Mouse (Mus musculus): ENCODE measurements at regions not wholly inside any gene's neighbourhood (a gene's known extent, or its start where the extent isn't known, plus 50 kb on each side); places are given as distances from the start of the nearest gene placed in this dataset.

DNA sequence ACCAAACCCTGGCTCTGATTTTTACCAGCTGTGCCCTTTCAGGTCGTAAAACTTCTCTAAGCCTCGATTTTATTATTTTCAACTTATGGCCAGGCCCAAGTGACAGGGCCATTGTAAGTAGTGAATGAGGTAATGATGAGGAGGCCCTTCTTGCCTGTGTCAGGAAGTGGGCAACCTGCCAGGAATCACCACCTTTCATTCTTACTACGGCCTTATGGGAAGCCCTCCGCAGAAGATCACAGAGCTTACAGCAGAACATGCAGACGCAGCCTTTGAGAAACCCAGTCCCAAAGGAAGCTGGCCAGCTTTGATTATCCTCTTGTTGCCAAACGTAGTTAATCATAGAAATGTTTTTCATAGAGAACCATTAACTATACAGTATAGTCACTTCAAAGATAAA, 124.9 kb upstream of the Mpp6 start:
- no peak overlapping the region for H3K9ac ChIP-seq (replicated peaks; ENCODE audit: low read depth, low read length)
- H3K36me3 ChIP-seq (ENCODE audit: control insufficient read depth, insufficient read depth) = no peaks in the 10 kb centered on the region
- peaks cover 9% of the 10 kb centered on the region for H3K4me1 ChIP-seq (replicated peaks; ENCODE audit: control insufficient read depth, insufficient read depth, low read length)
- no peak overlapping the region for H3K4me3 ChIP-seq (replicated peaks; ENCODE audit: low read length)
- no peak for ATAC-seq
- H3K27ac ChIP-seq (ENCODE audit: low read length) = no peak overlapping the region
- H3K27me3 ChIP-seq (replicated peaks; ENCODE audit: control insufficient read depth, insufficient read depth, low read length) = no peaks in the 10 kb centered on the region
- H3K9me3 ChIP-seq (ENCODE audit: control insufficient read depth, low read length) = no peaks in the 10 kb centered on the region
- WGBS = 3% methylated on average over 6 of the region's 6 CpGs
- no peak overlapping the region for H3K4me2 ChIP-seq (ENCODE audit: low read length)

DNA sequence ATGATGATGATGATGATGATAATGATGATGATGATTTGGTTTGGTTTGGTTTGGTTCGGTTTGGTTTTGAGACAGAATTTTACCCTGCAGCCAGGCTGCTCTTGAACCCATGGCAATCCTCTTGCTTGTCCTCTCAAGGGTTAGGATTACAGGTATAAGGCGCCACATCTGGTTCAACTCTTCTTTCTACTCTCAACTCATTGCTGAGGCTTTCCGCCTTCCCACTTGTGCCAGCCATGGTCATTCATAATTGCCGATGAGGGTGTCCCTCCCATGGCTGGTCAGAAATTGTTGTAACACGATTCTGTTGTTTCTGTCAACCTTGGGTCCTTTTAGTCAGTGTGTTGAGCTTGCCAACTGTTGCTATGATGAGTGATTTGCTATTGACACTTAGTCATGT, 122.9 kb upstream of the Mpp6 start:
- Histone ChIP-seq H3K4me2 (ENCODE audit: low read length) (no peak overlapping the region), H3K36me3 (ENCODE audit: control insufficient read depth, insufficient read depth) (no peaks in the 10 kb centered on the region), H3K9me3 (ENCODE audit: control insufficient read depth, low read length) (no peaks in the 10 kb centered on the region), H3K4me3 (replicated peaks; ENCODE audit: low read length) (no peak overlapping the region), H3K27me3 (replicated peaks; ENCODE audit: control insufficient read depth, insufficient read depth, low read length) (no peaks in the 10 kb centered on the region), H3K27ac (ENCODE audit: low read length) (no peak overlapping the region), H3K9ac (replicated peaks; ENCODE audit: low read depth, low read length) (no peak overlapping the region), H3K4me1 (replicated peaks; ENCODE audit: control insufficient read depth, insufficient read depth, low read length) (peaks cover 9% of the 10 kb centered on the region)
- no peak for ATAC-seq
- 95% methylated on average over 5 of the region's 5 CpGs for WGBS

DNA sequence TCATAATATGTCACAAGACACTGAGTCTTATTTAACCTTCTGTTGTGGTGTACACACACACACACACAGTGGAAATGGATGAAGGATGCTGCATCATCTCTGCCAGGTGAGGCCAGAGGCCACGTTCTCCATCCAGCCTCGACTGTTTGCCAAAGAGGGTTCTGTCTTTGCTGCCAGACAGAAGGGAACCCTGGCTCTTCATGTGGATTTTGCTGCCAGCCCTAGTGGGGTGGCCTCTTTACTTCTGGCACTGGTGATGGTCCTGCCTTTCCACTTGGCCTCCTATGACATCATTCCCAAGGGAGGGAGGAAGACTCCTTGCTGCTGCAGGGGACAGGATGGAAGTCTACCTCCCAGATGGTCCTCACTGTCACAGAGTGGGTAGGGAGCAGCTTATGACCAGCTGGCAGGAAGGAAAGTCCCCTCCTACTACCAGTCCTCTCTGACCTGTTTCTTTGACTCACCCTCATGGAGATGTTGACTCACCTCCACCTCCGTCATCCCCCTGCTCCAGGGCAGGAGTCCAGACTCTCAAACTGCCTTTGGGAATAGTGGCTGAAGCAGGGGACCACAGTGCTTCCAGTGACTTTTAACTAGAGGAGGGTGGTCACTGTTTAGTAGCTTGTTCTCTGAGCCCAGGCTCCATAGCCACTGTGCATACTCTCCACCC, 122.4 kb upstream of the Mpp6 start:
- H3K4me2 ChIP-seq (ENCODE audit: low read length) = no peak overlapping the region
- 84% methylated on average over 3 of the region's 3 CpGs for WGBS
- no peaks in the 10 kb centered on the region for H3K27me3 ChIP-seq (replicated peaks; ENCODE audit: control insufficient read depth, insufficient read depth, low read length)
- no peak overlapping the region for H3K9ac ChIP-seq (replicated peaks; ENCODE audit: low read depth, low read length)
- H3K4me3 ChIP-seq (replicated peaks; ENCODE audit: low read length) = no peak overlapping the region
- H3K9me3 ChIP-seq (ENCODE audit: control insufficient read depth, low read length) = no peaks in the 10 kb centered on the region
- no peak for ATAC-seq
- H3K4me1 ChIP-seq (replicated peaks; ENCODE audit: control insufficient read depth, insufficient read depth, low read length) = peaks cover 9% of the 10 kb centered on the region
- no peaks in the 10 kb centered on the region for H3K36me3 ChIP-seq (ENCODE audit: control insufficient read depth, insufficient read depth)
- H3K27ac ChIP-seq (ENCODE audit: low read length) = no peak overlapping the region

DNA sequence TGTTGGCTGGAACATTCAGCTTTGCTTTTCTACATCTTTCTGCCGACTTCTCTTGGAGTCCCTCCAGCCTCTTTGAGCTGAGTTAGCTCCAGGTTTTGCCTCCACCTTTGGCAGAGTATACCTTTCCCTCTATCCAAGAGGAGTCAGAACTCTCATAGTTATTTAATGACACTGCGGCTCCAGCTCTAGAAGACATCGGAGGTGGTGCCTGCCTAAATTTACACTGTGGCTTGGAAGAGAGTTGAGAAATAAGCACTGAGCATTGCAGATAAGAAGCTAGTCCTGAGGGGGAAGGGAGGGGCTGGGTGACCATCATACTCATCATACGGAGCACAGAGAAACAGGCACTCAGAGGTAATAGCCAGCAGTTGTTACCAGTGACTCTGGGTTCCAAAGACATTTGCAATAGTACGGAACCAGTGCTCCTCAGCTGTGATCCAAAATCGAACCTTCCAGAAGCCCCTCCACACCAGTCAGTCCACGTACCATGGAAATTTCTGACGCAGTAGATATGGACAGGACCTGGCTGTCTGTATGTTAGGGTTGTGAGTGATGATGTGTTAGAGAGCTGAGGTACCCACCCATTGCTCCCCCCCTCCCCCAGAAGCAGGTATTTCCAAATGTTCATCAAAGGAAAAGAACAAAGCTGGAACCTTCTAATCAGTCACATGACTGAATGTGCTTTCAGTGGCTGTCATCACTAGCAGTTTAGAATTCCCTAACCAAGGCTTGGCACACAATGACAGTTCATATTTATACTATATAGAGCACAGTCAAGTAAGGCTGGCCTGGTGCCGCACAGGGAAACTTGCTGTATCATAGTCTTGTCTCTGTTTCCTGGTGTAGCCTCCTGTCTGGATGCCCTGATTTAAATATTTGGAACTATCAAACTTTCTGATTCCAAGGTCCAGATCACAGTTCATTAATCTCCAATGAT, 120.2 kb upstream of the Mpp6 start:
- 87% methylated on average over 9 of the region's 9 CpGs for WGBS
- no peak overlapping the region for H3K4me3 ChIP-seq (replicated peaks; ENCODE audit: low read length)
- H3K4me2 ChIP-seq (ENCODE audit: low read length) = no peak overlapping the region
- ATAC-seq = peak; percentile 47; the same call in 1 of the 2 replicates
- no peaks in the 10 kb centered on the region for H3K9me3 ChIP-seq (ENCODE audit: control insufficient read depth, low read length)
- H3K27me3 ChIP-seq (replicated peaks; ENCODE audit: control insufficient read depth, insufficient read depth, low read length) = no peaks in the 10 kb centered on the region
- no peak overlapping the region for H3K27ac ChIP-seq (ENCODE audit: low read length)
- H3K4me1 ChIP-seq (replicated peaks; ENCODE audit: control insufficient read depth, insufficient read depth, low read length) = peaks cover 9% of the 10 kb centered on the region
- H3K9ac ChIP-seq (replicated peaks; ENCODE audit: low read depth, low read length) = no peak overlapping the region
- no peaks in the 10 kb centered on the region for H3K36me3 ChIP-seq (ENCODE audit: control insufficient read depth, insufficient read depth)

DNA sequence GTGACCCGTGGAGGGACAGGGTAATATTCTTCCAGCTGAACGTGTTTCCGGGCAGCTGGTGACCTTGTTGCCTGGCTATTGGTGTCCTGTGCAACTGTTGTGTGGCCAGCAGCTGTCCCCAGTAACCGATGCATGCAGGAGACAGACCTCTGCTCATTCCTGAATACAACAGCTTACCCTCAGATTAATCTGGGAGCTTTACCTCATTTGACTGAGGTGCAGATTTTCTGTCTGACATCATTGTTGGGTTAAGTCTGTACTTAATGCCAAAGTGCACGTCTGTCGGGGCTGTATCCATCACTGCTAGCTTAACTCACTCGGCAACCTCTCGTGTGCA, 119.6 kb upstream of the Mpp6 start:
- Histone ChIP-seq H3K9ac (replicated peaks; ENCODE audit: low read depth, low read length) (no peak overlapping the region), H3K4me3 (replicated peaks; ENCODE audit: low read length) (no peak overlapping the region), H3K27me3 (replicated peaks; ENCODE audit: control insufficient read depth, insufficient read depth, low read length) (no peaks in the 10 kb centered on the region), H3K4me2 (ENCODE audit: low read length) (no peak overlapping the region), H3K9me3 (ENCODE audit: control insufficient read depth, low read length) (no peaks in the 10 kb centered on the region), H3K4me1 (replicated peaks; ENCODE audit: control insufficient read depth, insufficient read depth, low read length) (peaks cover 4% of the 10 kb centered on the region), H3K36me3 (ENCODE audit: control insufficient read depth, insufficient read depth) (no peaks in the 10 kb centered on the region), H3K27ac (ENCODE audit: low read length) (no peak overlapping the region)
- no peak for ATAC-seq
- WGBS = 54% methylated on average over 8 of the region's 8 CpGs

DNA sequence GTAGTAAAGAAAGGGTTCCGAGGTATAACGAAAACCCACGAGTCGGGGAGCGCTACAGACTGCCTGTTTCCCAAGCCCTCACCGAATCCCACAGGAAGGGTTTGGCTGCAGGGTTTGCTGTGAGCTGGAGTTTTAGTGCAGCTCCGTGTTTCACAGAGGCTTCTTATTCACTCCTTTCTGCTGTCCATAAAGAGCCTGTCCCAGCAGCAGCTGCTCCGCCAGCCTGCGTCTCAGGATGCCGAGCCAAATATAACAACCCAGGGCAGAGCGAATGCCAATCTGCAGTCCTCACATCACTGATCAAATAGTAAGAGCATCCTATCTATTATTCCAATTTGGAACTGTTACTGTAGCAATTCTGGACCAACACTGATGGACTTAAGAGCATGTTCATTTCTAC, 110.7 kb upstream of the Mpp6 start:
- ATAC-seq = peak; percentile 68; the same call in 1 of the 2 replicates
- Histone ChIP-seq H3K4me2 (ENCODE audit: low read length) (no peak overlapping the region), H3K36me3 (ENCODE audit: control insufficient read depth, insufficient read depth) (no peaks in the 10 kb centered on the region), H3K4me3 (replicated peaks; ENCODE audit: low read length) (no peak overlapping the region), H3K9me3 (ENCODE audit: control insufficient read depth, low read length) (no peaks in the 10 kb centered on the region), H3K27me3 (replicated peaks; ENCODE audit: control insufficient read depth, insufficient read depth, low read length) (no peaks in the 10 kb centered on the region), H3K9ac (replicated peaks; ENCODE audit: low read depth, low read length) (no peak overlapping the region), H3K4me1 (replicated peaks; ENCODE audit: control insufficient read depth, insufficient read depth, low read length) (peaks cover 7% of the 10 kb centered on the region), H3K27ac (ENCODE audit: low read length) (peak overlapping the region; percentile 3; the same call in 1 of the 2 replicates)
- 47% methylated on average over 11 of the region's 11 CpGs for WGBS

DNA sequence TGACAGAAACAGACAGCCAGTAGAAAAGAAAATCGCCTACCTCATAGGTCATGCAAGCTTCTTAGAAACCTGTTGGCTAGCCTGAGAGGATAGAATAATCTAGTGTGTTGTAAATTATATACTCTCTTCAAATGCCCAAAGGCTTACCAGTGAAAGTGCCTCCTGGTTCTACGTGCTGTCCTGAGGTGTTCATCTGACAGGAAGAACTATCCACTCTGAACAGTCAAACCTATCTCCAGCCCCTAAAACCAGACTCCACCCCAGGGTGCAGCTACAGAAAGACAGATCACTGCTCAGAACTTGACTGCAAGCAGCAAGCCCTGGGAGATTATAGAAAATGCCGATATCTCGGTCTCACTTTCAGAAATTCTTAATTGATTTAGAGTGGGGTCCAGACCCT, 102.0 kb upstream of the Mpp6 start:
- Histone ChIP-seq H3K4me3 (replicated peaks; ENCODE audit: low read length) (no peak overlapping the region), H3K27ac (ENCODE audit: low read length) (no peak overlapping the region), H3K9ac (replicated peaks; ENCODE audit: low read depth, low read length) (no peak overlapping the region), H3K9me3 (ENCODE audit: control insufficient read depth, low read length) (no peaks in the 10 kb centered on the region), H3K4me2 (ENCODE audit: low read length) (no peak overlapping the region), H3K4me1 (replicated peaks; ENCODE audit: control insufficient read depth, insufficient read depth, low read length) (peaks cover 2% of the 10 kb centered on the region; the same call in 1 of the 2 replicates), H3K36me3 (ENCODE audit: control insufficient read depth, insufficient read depth) (no peaks in the 10 kb centered on the region), H3K27me3 (replicated peaks; ENCODE audit: control insufficient read depth, insufficient read depth, low read length) (no peaks in the 10 kb centered on the region)
- 90% methylated on average over 4 of the region's 4 CpGs for WGBS
- ATAC-seq = no peak

DNA sequence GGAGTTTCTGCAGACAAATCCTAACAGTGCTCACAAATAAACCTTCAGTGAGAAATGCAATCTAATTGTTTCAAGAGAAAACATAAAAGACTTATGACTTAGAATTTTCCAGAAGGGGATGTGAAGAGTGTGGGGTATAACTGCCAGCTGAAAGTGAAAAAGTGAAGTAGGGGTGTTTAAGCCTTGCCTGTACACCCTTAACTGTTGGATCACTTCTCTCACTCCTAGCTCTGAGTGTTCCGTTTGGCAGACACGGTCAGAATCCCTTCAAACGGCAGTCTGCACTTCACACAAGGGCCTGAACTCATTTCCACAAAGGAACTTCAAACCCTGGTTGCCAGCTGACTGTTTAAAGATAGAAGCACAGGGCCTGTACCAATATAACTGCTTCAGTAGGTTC, 101.2 kb upstream of the Mpp6 start:
- Histone ChIP-seq H3K4me1 (replicated peaks; ENCODE audit: control insufficient read depth, insufficient read depth, low read length) (peaks cover 2% of the 10 kb centered on the region; the same call in 1 of the 2 replicates), H3K9ac (replicated peaks; ENCODE audit: low read depth, low read length) (no peak overlapping the region), H3K9me3 (ENCODE audit: control insufficient read depth, low read length) (no peaks in the 10 kb centered on the region), H3K4me3 (replicated peaks; ENCODE audit: low read length) (no peak overlapping the region), H3K36me3 (ENCODE audit: control insufficient read depth, insufficient read depth) (no peaks in the 10 kb centered on the region), H3K4me2 (ENCODE audit: low read length) (no peak overlapping the region), H3K27ac (ENCODE audit: low read length) (no peak overlapping the region; the same call in 1 of the 2 replicates), H3K27me3 (replicated peaks; ENCODE audit: control insufficient read depth, insufficient read depth, low read length) (no peaks in the 10 kb centered on the region)
- 41% methylated on average over 3 of the region's 3 CpGs for WGBS
- ATAC-seq = no peak

DNA sequence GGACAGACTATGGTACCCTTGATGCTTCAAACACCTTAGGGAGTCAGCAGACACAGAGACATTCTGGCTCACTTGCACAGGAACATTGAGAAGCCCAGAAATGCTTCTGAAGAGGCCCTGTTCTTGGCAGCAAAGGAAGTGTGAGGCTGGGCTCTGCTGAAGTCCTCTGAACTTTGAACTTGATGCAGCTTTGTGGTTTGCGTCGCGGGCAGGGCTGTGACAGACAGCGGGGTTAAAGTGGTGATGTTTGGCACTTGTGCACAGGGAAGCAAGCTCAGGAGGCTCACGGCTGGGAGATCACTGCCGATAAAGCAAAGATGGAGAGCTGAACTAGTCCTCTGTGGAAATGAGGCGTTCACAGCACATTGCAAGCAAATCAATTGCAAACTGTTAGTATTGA, 100.7 kb upstream of the Mpp6 start:
- 49% methylated on average over 7 of the region's 7 CpGs for WGBS
- H3K4me3 ChIP-seq (replicated peaks; ENCODE audit: low read length) = no peak overlapping the region
- no peaks in the 10 kb centered on the region for H3K9me3 ChIP-seq (ENCODE audit: control insufficient read depth, low read length)
- H3K4me2 ChIP-seq (ENCODE audit: low read length) = no peak overlapping the region
- peaks cover 2% of the 10 kb centered on the region; the same call in 1 of the 2 replicates for H3K4me1 ChIP-seq (replicated peaks; ENCODE audit: control insufficient read depth, insufficient read depth, low read length)
- no peak for ATAC-seq
- H3K27me3 ChIP-seq (replicated peaks; ENCODE audit: control insufficient read depth, insufficient read depth, low read length) = no peaks in the 10 kb centered on the region
- H3K36me3 ChIP-seq (ENCODE audit: control insufficient read depth, insufficient read depth) = no peaks in the 10 kb centered on the region
- no peak overlapping the region for H3K9ac ChIP-seq (replicated peaks; ENCODE audit: low read depth, low read length)
- H3K27ac ChIP-seq (ENCODE audit: low read length) = peak overlapping the region; percentile 11
